Comparison of ENCODE assay signal across 8 mouse cellular contexts in genomic region chr11:60878056-60878612, GRCm38 (mm10). TPM values are rescaled to one million over a fixed set of nuclear protein-coding genes. Genes with fewer than 3 reads are reported as not detected.
DNase-seq lines count a peak whose midpoint lies in the region; ATAC-seq and TF ChIP-seq lines count a peak whose summit lies in the region.

No protein-coding gene starts in this region.

- H3K9ac ChIP-seq in limb, embryonic 14.5 days (ENCODE audit: low read depth, low read length, severe bottlenecking): peak overlapping the region; percentile 94
- peak overlapping the region; percentile 90 for H3K9ac ChIP-seq in midbrain, embryonic 11.5 days (ENCODE audit: low read length)

- peak; percentile 33 to 37 for DNase-seq in thymus, postnatal 10 days (ENCODE audit: low spot score in 2 of 2)
- no peak for DNase-seq in thymus, postnatal 0 days (ENCODE audit: low spot score)
- DNase-seq in c-Kit-positive CD71-positive TER-119-negative erythroid progenitor cells, embryonic 14.5 days (ENCODE audit: low read depth): peak; percentile 46
- DNase-seq in forelimb bud, embryonic 11.5 days (ENCODE audit: low read depth, low spot score): peak; percentile 30
- DNase-seq in limb, embryonic 14.5 days (ENCODE audit: low spot score): peak; percentile 58
- peak; percentile 93 for DNase-seq in midbrain, embryonic 11.5 days (ENCODE audit: low spot score, missing footprints)
- DNase-seq in urinary bladder, postnatal 25 days (ENCODE audit: low spot score): peak; percentile 46

- peaks cover 10% of the 10 kb centered on the region for H3K4me1 ChIP-seq in limb, embryonic 14.5 days (ENCODE audit: control insufficient read depth, insufficient read depth, low read length)
- H3K4me1 ChIP-seq in midbrain, embryonic 11.5 days (ENCODE audit: control insufficient read depth, insufficient read depth, low read length): peaks cover 16% of the 10 kb centered on the region

- WGBS in limb, embryonic 14.5 days: 0% methylated on average over 24 of the region's 52 CpGs
- under 1% methylated on average over 52 of the region's 52 CpGs for WGBS in midbrain, embryonic 11.5 days

- H3K36me3 ChIP-seq in limb, embryonic 14.5 days (ENCODE audit: control insufficient read depth, insufficient read depth, low read length): no peaks in the 10 kb centered on the region
- no peaks in the 10 kb centered on the region for H3K36me3 ChIP-seq in midbrain, embryonic 11.5 days (ENCODE audit: control insufficient read depth, insufficient read depth, low read length)

- no peaks in the 10 kb centered on the region for H3K9me3 ChIP-seq in limb, embryonic 14.5 days (ENCODE audit: control insufficient read depth, low read length)
- no peaks in the 10 kb centered on the region for H3K9me3 ChIP-seq in midbrain, embryonic 11.5 days (ENCODE audit: control insufficient read depth, low read length)

- H3K27ac ChIP-seq in limb, embryonic 14.5 days (replicated peaks; ENCODE audit: low read depth, low read length): peak overlapping the region; percentile 88
- peak overlapping the region; percentile 70; the same call in 1 of the 2 replicates for H3K27ac ChIP-seq in midbrain, embryonic 11.5 days (ENCODE audit: low read depth, low read length)

- peak overlapping the region; percentile 94 for H3K4me3 ChIP-seq in limb, embryonic 14.5 days (replicated peaks; ENCODE audit: low read length)
- peak overlapping the region; percentile 87 for H3K4me3 ChIP-seq in midbrain, embryonic 11.5 days (ENCODE audit: low read depth, low read length)

- peak; percentile 19 for ATAC-seq in inflammation-experienced regulatory T-cells, adult 6 months
- ATAC-seq in limb, embryonic 14.5 days (ENCODE audit: low FRiP score, low read depth): peak; percentile 65
- ATAC-seq in midbrain, embryonic 11.5 days (ENCODE audit: low FRiP score): peak; percentile 75

- peak overlapping the region; percentile 57 for H3K4me2 ChIP-seq in limb, embryonic 14.5 days (replicated peaks; ENCODE audit: low read depth, low read length, severe bottlenecking)
- H3K4me2 ChIP-seq in midbrain, embryonic 11.5 days: peak overlapping the region; percentile 74

- TF ChIP-seq POLR2A in limb, embryonic 14.5 days (IDR thresholded peaks at IDR 0.05; ENCODE audit: borderline replicate concordance, extremely low read depth, insufficient read depth, insufficient read length): no peak

- H3K27me3 ChIP-seq in limb, embryonic 14.5 days (ENCODE audit: control insufficient read depth, insufficient read depth, low read length): no peaks in the 10 kb centered on the region
- H3K27me3 ChIP-seq in midbrain, embryonic 11.5 days (ENCODE audit: control insufficient read depth, insufficient read depth, low read length): no peaks in the 10 kb centered on the region

RNA-seq across cellular contexts. Expression of gene Tmem11, which starts 0.9 kb away (rescaled TPM):
- 46.0 and 52.0 TPM in 2 replicates for polyA plus RNA-seq in thymus, postnatal 0 days (2015; fragmentation: Nextera tagmentation; extraction: Ambion mirVana)
- polyA plus RNA-seq in inflammation-experienced regulatory T-cells, adult 6 months (2017; shearing (Covaris generic)): 10 to 100 TPM; 22.8 to 30.3 (median 28.2) TPM
- 82.5 and 88.5 TPM in 2 replicates for polyA plus RNA-seq in limb, embryonic 14.5 days (2012; rRNA removed)
- 67.7 and 70.7 TPM in 2 replicates for polyA plus RNA-seq in limb, embryonic 14.5 days (2014; fragmentation: Nextera tagmentation; extraction: Ambion mirVana)
- 60.2 and 67.2 TPM in 2 replicates for polyA plus RNA-seq in midbrain, embryonic 11.5 days (2014; fragmentation: Nextera tagmentation; extraction: Ambion mirVana)

RNA-seq across cellular contexts. Expression of gene Natd1, which starts 36.4 kb away (rescaled TPM):
- polyA plus RNA-seq in thymus, postnatal 0 days (2015; fragmentation: Nextera tagmentation; extraction: Ambion mirVana): 11.9 and 15.0 TPM in 2 replicates
- polyA plus RNA-seq in inflammation-experienced regulatory T-cells, adult 6 months (2017; shearing (Covaris generic)): 1 to 10 TPM; 5.4 to 6.7 (median 6.4) TPM
- 25.5 and 36.0 TPM in 2 replicates for polyA plus RNA-seq in limb, embryonic 14.5 days (2012; rRNA removed)
- polyA plus RNA-seq in limb, embryonic 14.5 days (2014; fragmentation: Nextera tagmentation; extraction: Ambion mirVana): 21.6 and 23.7 TPM in 2 replicates
- polyA plus RNA-seq in midbrain, embryonic 11.5 days (2014; fragmentation: Nextera tagmentation; extraction: Ambion mirVana): 18.3 and 24.3 TPM in 2 replicates

RNA-seq across cellular contexts. Expression of gene Dhrs7b, which starts 47.7 kb away (rescaled TPM):
- polyA plus RNA-seq in thymus, postnatal 0 days (2015; fragmentation: Nextera tagmentation; extraction: Ambion mirVana): 32.2 and 33.2 TPM in 2 replicates
- polyA plus RNA-seq in inflammation-experienced regulatory T-cells, adult 6 months (2017; shearing (Covaris generic)): 10 to 100 TPM; 16.1 to 20.6 (median 19.2) TPM
- 17.3 and 18.7 TPM in 2 replicates for polyA plus RNA-seq in limb, embryonic 14.5 days (2012; rRNA removed)
- 30.4 and 32.4 TPM in 2 replicates for polyA plus RNA-seq in limb, embryonic 14.5 days (2014; fragmentation: Nextera tagmentation; extraction: Ambion mirVana)
- polyA plus RNA-seq in midbrain, embryonic 11.5 days (2014; fragmentation: Nextera tagmentation; extraction: Ambion mirVana): 25.9 and 27.2 TPM in 2 replicates

RNA-seq across cellular contexts. Expression of gene Map2k3, which starts 53.7 kb away (rescaled TPM):
- polyA plus RNA-seq in thymus, postnatal 0 days (2015; fragmentation: Nextera tagmentation; extraction: Ambion mirVana): 70.5 and 73.5 TPM in 2 replicates
- polyA plus RNA-seq in inflammation-experienced regulatory T-cells, adult 6 months (2017; shearing (Covaris generic)): 100 to 1,000 TPM in 1 of 3 experiments, 10 to 100 TPM in 2; 46.2 to 121 (median 54.2) TPM
- polyA plus RNA-seq in limb, embryonic 14.5 days (2012; rRNA removed): 34.3 and 52.1 TPM in 2 replicates
- 76.4 and 83.1 TPM in 2 replicates for polyA plus RNA-seq in limb, embryonic 14.5 days (2014; fragmentation: Nextera tagmentation; extraction: Ambion mirVana)
- 34.2 and 37.4 TPM in 2 replicates for polyA plus RNA-seq in midbrain, embryonic 11.5 days (2014; fragmentation: Nextera tagmentation; extraction: Ambion mirVana)

Comparison
In these comparisons a context has a peak if more than half of its experiments do, and no peak if none do; other contexts are left out.
1. ATAC-seq: peak in every context shown above with its lines; median percentile 75 in midbrain, embryonic 11.5 days; 65 in limb, embryonic 14.5 days; 19 in inflammation-experienced regulatory T-cells, adult 6 months.